Mouse (Mus musculus) limb, embryonic 13.5 days (tissue): ENCODE measurements around the gene Cntnap4. TPM values are rescaled to one million over a fixed set of nuclear protein-coding genes. Genes with fewer than 3 reads are reported as not detected.
A peak's percentile ranks its signal among the peaks of the same experiment; 100 is the strongest.
"Not testable (repeated sequence)": the region's sequence is repeated elsewhere in the genome, so short reads cannot be mapped to it uniquely, and the experiment has no call there.

Experiments
- ATAC-seq: fragments of 200-750 bp; cut with Nextera tagmentation; 2 replicates; pipeline ENCODE4 v1.8.0; 2017; ENCODE audit warnings: low read depth, moderate number of reproducible peaks, moderate TSS enrichment; ENCODE audit not compliant: low FRiP score
- H3K27ac ChIP-seq: fragments of 300-500 bp; sonication (generic); 2 replicates; pipeline ENCODE4 v1.5.1; 2015; ENCODE audit warnings: inconsistent platforms, mild to moderate bottlenecking, moderate library complexity
- H3K27me3 ChIP-seq: fragments of 300-500 bp; sonication (generic); 2 replicates; pipeline ENCODE4 v1.6.1; 2015; ENCODE audit warnings: mild to moderate bottlenecking, inconsistent platforms
- H3K36me3 ChIP-seq: fragments of 300-500 bp; sonication (generic); 2 replicates; pipeline ENCODE4 v1.6.1; 2015; ENCODE audit warnings: inconsistent platforms, mild to moderate bottlenecking, moderate library complexity
- H3K4me1 ChIP-seq: fragments of 300-500 bp; sonication (generic); 2 replicates; pipeline ENCODE4 v1.6.1; 2015; ENCODE audit warnings: inconsistent platforms
- H3K4me2 ChIP-seq: fragments of 300-500 bp; sonication (generic); replicated peaks from 2 replicates; pipeline ENCODE4 v1.6.1; 2015; ENCODE audit warnings: inconsistent platforms, mild to moderate bottlenecking, moderate library complexity
- H3K4me3 ChIP-seq: fragments of 300-500 bp; sonication (generic); 2 replicates; pipeline ENCODE4 v1.5.1; 2015; ENCODE audit warnings: moderate library complexity, mild to moderate bottlenecking, inconsistent platforms
- H3K9ac ChIP-seq: fragments of 300-500 bp; sonication (generic); 2 replicates; pipeline ENCODE4 v1.6.1; 2015; ENCODE audit warnings: mild to moderate bottlenecking, inconsistent platforms
- H3K9me3 ChIP-seq: fragments of 300-500 bp; sonication (generic); 2 replicates; pipeline ENCODE4 v1.6.1; 2016; ENCODE audit warnings: inconsistent platforms
- WGBS: fragments of 180-500 bp; shearing (Covaris S2); methylation state at CpG from one replicate; pipeline ENCODE4 v1.1.7; 2015; 5-methylcytosine and 5-hydroxymethylcytosine counted together
- polyA plus RNA-seq: library from polyadenylated mRNA; unstranded; fragments of >200 nt; fragmentation: Nextera tagmentation; extraction: Ambion mirVana; gene quantifications from 2 replicates; pipeline ENCODE4 v1.2.1, GENCODE M21; 2015

The Cntnap4 gene
- polyA plus RNA-seq, 1 experiment from 2014 or later, result 3.4 TPM

DNA sequence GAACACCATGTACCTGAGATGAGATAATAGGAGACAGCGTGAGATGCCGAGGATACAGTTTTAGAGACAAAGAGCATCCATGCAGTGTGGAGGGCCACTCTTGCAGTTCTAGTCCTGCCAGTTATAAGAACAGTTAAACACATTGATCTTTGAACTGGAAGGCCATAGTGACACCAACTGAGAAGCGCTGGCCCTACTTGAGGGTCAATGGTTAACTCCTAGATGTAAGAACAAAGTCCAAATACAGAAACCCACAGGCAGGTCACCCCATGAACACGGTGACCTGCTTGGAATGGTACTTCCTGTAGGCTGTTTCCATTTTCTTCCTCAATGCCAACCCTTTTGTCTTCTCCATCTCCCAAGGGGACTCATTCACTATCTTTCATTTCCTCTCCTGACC lies 173.5 kb downstream of the Cntnap4 start:
- ATAC-seq, result no peak
- Histone ChIP-seq H3K4me2 (no peak overlapping the region), H3K9ac (no peak overlapping the region), H3K36me3 (no peaks in the 10 kb centered on the region), H3K4me1 (no peaks in the 10 kb centered on the region), H3K27ac (no peak overlapping the region), H3K9me3 (no peaks in the 10 kb centered on the region), H3K4me3 (no peak overlapping the region), H3K27me3 (no peaks in the 10 kb centered on the region)
- WGBS, result 91% methylated on average over 4 of the region's 4 CpGs

DNA sequence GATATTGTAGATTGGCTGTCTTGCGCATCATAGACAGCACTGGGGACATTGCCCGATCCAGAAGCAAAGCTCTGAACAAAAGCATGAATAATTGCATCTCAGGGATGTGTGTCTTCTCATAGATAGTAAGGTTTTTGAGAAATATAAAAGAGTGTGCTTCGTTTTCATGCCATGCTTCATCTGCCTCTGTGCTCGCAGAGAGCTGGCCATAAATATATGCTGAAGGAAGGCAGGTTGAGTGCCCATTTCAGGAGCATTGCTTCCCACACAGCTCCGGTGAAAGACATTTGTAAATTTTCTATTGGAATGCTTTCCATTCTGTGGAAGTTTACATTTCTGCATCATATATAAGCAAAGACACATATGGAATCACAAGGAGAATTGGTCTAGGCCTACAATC lies 177.5 kb downstream of the Cntnap4 start:
- Histone ChIP-seq H3K27ac (no peak overlapping the region), H3K4me2 (no peak overlapping the region), H3K36me3 (no peaks in the 10 kb centered on the region), H3K9ac (no peak overlapping the region), H3K4me3 (no peak overlapping the region), H3K27me3 (no peaks in the 10 kb centered on the region), H3K9me3 (no peaks in the 10 kb centered on the region), H3K4me1 (no peaks in the 10 kb centered on the region)
- ATAC-seq, result no peak
- 90% methylated on average over 5 of the region's 5 CpGs for WGBS

DNA sequence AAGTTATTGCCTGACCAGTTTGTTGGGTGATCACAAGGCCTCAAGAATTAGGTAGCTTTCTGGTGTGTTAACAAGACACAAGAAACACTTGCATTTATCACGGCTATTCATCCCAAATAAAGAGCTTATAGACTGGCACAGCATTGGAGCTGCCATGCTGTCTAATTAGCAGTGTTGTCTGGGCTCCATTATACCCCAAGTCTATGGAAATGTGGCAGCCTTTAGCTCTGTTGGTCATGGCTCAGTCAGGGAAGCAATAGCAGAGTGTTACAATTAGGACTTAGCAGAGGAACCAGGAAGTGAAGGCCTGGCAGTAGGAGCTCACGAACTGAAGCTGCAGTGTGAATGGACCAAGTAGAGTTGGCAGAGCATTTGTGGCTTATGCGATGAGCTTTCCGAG lies 185.3 kb downstream of the Cntnap4 start:
- no peak for ATAC-seq
- H3K9ac ChIP-seq, result no peak overlapping the region
- H3K27me3 ChIP-seq, result no peaks in the 10 kb centered on the region
- no peaks in the 10 kb centered on the region for H3K9me3 ChIP-seq
- no peak overlapping the region for H3K4me2 ChIP-seq
- WGBS, result 85% methylated on average over 4 of the region's 4 CpGs
- no peak overlapping the region for H3K4me3 ChIP-seq
- no peaks in the 10 kb centered on the region for H3K36me3 ChIP-seq
- H3K4me1 ChIP-seq, result no peaks in the 10 kb centered on the region
- H3K27ac ChIP-seq, result no peak overlapping the region

DNA sequence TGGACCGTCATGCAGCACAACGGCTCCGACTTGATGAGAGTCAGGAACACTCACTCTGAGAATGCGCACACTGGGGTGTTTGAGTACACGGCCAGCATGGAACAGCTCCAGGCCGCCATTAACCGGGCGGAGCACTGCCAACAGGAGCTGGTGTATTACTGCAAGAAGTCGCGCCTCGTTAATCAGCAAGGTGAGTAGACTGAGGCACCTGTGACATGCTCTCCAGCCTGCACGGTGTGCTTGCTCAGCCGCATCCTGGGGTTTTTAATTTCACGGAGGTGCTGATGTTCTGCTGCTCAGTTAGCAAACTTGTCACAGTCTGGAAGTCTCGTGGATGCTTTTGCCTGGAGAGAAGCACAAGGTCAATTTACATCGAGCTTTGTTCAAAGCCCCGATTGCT lies 233.2 kb downstream of the Cntnap4 start:
- Histone ChIP-seq H3K4me1 (no peaks in the 10 kb centered on the region), H3K4me2 (no peak overlapping the region), H3K27me3 (no peaks in the 10 kb centered on the region), H3K27ac (no peak overlapping the region), H3K4me3 (no peak overlapping the region), H3K36me3 (no peaks in the 10 kb centered on the region), H3K9me3 (no peaks in the 10 kb centered on the region), H3K9ac (no peak overlapping the region)
- ATAC-seq, result no peak
- WGBS, result 86% methylated on average over 17 of the region's 17 CpGs

DNA sequence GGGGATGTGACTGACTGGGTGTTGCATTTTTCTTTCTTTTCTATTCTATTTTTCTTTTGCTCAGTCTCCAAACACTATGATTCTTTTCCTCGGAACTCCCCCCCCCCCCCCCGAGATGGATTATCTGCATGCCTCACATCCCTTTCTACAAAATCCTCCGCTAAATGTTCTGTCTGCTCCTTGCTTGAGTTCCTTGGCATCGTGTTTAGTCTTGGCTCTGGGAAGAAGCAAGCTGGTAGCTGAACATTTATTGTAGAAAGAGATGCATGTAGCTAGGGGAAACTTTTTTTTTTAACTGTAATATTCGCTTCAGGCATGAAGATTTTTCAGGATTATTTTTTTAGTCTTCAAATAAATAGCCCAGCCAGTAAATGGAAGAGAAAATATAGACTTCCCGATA lies 239.5 kb downstream of the Cntnap4 start:
- Histone ChIP-seq H3K4me3 (no peak overlapping the region), H3K4me1 (no peaks in the 10 kb centered on the region), H3K9ac (no peak overlapping the region), H3K27me3 (no peaks in the 10 kb centered on the region), H3K4me2 (no peak overlapping the region), H3K27ac (no peak overlapping the region), H3K9me3 (no peaks in the 10 kb centered on the region), H3K36me3 (no peaks in the 10 kb centered on the region)
- ATAC-seq, result no peak
- WGBS, result 77% methylated on average over 6 of the region's 6 CpGs

DNA sequence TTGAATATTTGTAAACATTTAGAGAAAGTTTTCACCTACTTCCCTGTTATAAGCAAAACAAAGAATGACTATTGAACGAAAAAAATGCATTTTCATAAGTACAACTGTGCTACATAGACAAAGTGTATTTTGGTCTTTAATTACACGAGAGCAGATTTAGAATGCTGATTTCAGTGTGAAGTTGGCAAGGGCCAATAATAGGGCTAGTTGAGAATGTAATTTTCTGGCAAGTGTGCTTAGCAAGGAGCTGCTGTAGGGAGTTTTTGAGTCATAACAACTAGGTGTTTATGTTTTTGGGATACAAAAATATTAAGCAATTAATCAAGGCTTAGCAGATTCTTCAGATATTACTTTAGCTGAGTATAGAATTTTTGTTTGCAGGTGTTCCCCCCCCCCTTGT lies 271.2 kb downstream of the Cntnap4 start:
- Histone ChIP-seq H3K9ac (no peak overlapping the region), H3K4me2 (no peak overlapping the region), H3K4me1 (no peaks in the 10 kb centered on the region), H3K9me3 (no peaks in the 10 kb centered on the region), H3K27me3 (no peaks in the 10 kb centered on the region), H3K36me3 (no peaks in the 10 kb centered on the region), H3K27ac (no peak overlapping the region), H3K4me3 (no peak overlapping the region)
- 74% methylated on average over 2 of the region's 2 CpGs for WGBS
- ATAC-seq, result no peak

DNA sequence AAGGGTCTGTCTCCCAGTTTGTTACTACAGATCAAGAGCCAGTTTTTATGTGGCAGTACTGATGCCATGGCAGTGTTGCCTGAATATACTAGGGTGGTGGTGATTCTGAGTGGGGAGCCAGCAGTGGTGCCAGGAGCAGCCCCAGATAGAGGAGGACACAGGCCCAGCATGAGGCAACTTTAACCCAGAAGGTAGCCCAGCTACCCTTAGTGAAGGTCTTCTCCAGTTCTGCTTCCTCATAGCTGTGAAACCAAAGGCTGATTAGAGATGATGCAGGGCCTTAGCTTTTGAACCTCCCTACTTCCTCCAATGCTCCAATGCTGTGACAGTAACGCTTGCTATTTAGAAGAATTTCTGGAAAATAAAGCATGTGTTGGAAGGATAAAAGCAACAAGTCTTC lies 279.7 kb downstream of the Cntnap4 start:
- not testable (repeated sequence) for H3K4me3 ChIP-seq, H3K36me3 ChIP-seq, H3K27ac ChIP-seq, H3K27me3 ChIP-seq, H3K9ac ChIP-seq, ATAC-seq, H3K4me2 ChIP-seq, H3K4me1 ChIP-seq, H3K9me3 ChIP-seq
- WGBS, result 90% methylated on average over 1 of the region's 1 CpGs

DNA sequence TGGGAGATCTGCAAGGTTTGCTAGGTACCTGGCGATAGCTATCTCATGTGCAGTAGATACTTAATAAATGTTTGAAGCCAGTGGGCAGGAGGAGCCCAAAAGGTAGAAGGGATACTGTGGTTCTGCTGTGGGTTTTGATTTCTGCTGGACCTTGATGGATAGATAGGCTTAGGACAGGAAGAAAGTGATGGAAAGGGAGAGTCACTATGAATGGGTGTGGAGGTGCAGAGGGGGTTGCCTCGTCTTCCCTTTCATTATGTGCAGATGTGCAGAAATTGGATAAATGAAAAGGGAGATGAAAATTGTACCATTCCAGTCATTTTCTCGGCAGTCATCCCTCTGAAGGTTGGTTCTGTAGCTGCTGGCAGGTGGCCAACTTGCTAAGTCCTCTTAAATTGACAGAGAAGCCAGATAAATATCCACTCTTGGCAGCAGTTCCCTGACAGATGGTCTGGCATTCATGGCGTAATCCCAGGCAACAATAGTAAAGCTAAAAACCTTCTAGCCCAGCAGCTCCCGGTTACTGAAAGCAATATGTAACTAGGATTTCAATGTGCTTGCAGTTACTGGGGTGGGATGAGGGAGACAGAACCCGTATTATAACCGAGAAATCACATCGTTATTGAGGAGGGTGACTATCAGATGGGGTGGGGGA lies 336.7 kb downstream of the Cntnap4 start:
- Histone ChIP-seq H3K9me3 (no peaks in the 10 kb centered on the region), H3K27ac (peak overlapping the region; percentile 48; the same call in 1 of the 2 replicates), H3K4me2 (peak overlapping the region; percentile 23; the same call in 1 of the 2 replicates), H3K36me3 (no peaks in the 10 kb centered on the region), H3K27me3 (no peaks in the 10 kb centered on the region), H3K4me3 (no peak overlapping the region), H3K9ac (no peak overlapping the region), H3K4me1 (peaks cover 15% of the 10 kb centered on the region)
- whole genome bisulfite sequencing, result 25% methylated on average over 8 of the region's 8 CpGs
- peak; percentile 80 for ATAC-seq

DNA sequence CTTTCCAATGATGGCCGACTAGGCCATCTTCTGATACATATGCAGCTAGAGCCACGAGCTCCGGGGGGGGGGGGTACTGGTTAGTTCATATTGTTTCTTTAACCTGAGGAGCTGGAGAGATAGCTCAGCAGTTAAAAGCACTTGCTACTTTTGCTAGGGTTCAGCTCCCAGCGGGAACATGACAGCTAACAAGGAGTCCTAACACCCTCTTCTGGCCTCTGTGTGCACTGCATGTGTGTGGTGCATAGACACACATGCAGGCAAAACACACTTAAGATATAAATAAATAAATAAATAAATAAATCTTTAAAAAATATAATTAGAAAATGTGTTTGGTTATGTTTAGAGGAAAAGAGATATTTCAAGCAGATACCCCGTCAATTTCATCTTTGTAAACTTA lies 339.7 kb downstream of the Cntnap4 start:
- no peak overlapping the region for H3K4me2 ChIP-seq
- no peaks in the 10 kb centered on the region for H3K36me3 ChIP-seq
- 59% methylated on average over 5 of the region's 5 CpGs for WGBS
- no peak overlapping the region for H3K4me3 ChIP-seq
- no peak for ATAC-seq
- H3K9ac ChIP-seq, result no peak overlapping the region
- no peak overlapping the region for H3K27ac ChIP-seq
- H3K9me3 ChIP-seq, result no peaks in the 10 kb centered on the region
- H3K27me3 ChIP-seq, result no peaks in the 10 kb centered on the region
- H3K4me1 ChIP-seq, result peaks cover 15% of the 10 kb centered on the region

DNA sequence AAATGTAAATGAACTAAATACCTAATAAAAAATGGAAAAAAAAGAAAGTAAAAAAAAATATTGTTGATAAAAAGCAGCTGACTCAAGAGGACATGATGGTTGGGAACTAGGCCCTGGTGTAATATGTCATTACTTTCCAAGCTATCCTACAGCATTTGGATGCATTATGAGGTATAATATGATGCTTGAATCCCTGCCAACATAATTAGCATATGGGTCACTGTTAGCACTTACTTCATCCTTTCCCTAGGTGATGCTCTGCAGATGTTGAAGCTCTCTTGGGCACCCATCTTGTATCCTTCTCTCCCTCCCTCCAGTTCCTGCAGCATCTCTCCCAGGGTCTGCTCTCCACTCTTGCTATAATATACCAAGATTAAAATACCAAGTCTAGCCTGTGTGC lies 341.6 kb downstream of the Cntnap4 start:
- no peak overlapping the region for H3K27ac ChIP-seq
- H3K9me3 ChIP-seq, result no peaks in the 10 kb centered on the region
- no peak overlapping the region for H3K9ac ChIP-seq
- peaks cover 13% of the 10 kb centered on the region for H3K4me1 ChIP-seq
- no peaks in the 10 kb centered on the region for H3K27me3 ChIP-seq
- no peak overlapping the region for H3K4me2 ChIP-seq
- no peak overlapping the region for H3K4me3 ChIP-seq
- ATAC-seq, result no peak
- no peaks in the 10 kb centered on the region for H3K36me3 ChIP-seq

DNA sequence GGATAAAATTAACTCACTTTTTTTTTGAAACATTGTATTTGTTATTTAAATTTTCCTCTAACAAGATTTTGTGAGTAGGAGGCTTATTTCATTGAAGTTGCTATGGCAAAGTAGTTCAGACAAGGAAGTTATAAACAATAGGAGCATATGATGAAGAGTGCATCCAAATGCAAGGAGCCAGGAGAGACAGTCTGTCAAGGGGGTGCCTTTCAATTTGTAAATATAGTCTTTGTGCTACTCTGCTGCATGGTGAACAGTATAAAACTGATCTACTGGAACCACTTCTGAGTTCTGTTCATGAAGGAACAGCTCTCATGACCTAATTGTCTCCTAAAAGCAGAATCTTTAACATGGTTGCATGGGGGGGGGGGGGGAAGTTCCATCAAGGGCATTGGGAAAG lies 352.3 kb downstream of the Cntnap4 start:
- no peak for ATAC-seq

DNA sequence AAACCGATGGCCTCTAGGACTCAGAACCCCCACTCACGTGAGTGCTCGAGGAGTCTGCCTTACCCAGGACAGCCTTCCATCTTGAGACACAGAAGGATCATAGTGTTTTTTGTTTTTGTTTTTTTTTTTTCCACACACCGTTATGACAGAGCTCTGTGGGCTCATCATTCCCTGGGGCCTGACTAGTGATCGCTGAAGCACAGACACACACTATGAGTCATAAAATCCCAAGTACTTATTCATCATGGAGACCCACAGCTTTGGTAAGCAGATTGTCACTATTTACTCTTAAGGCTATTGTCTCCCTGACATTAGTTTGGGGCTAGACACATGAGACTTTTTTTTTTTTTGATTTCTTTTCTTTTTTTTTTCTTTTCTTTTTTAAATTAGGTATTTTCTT lies 352.9 kb downstream of the Cntnap4 start:
- no peaks in the 10 kb centered on the region for H3K27me3 ChIP-seq
- no peak for ATAC-seq
- no peaks in the 10 kb centered on the region for H3K9me3 ChIP-seq
- no peak overlapping the region for H3K27ac ChIP-seq
- WGBS, result 85% methylated on average over 5 of the region's 5 CpGs
- H3K4me1 ChIP-seq, result no peaks in the 10 kb centered on the region
- no peak overlapping the region for H3K9ac ChIP-seq
- no peak overlapping the region for H3K4me2 ChIP-seq
- H3K36me3 ChIP-seq, result no peaks in the 10 kb centered on the region
- no peak overlapping the region for H3K4me3 ChIP-seq

More for the DNA sequence above, 352.3 kb downstream of the Cntnap4 start:
- Histone ChIP-seq H3K36me3 (no peaks in the 10 kb centered on the region), H3K9ac (no peak overlapping the region), H3K4me3 (no peak overlapping the region), H3K4me1 (no peaks in the 10 kb centered on the region), H3K27ac (no peak overlapping the region), H3K27me3 (no peaks in the 10 kb centered on the region), H3K9me3 (no peaks in the 10 kb centered on the region), H3K4me2 (no peak overlapping the region)
